Comparison of ENCODE assay signal across 9 mouse cellular contexts in the genomic region with DNA sequence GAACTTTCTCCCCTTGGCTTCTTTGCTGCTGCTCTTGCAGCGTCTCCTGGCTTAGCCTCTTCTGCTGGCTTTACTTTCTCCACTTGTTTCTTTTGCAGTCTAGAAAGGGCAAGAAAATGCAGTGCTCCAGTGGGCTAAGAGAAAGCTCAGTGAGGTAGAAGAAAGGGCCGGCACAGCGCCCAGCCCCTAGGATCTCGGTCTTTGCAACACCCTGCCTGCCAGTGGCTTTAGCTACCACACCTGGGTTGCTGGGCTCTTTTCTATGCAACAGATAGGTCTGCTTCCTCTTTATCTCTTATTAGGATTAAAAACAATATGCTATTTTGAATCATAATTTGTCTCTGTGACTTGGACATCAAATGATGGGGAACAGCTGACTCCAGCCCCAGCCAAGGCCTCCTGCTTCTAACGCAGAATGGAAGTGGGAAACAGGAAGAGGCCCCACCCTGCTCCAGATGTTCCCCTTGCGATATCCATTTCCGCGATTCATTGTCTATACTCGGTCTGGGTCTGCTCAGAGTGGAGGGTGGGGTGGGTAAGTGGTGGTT.
A peak's percentile ranks its signal among the peaks of the same experiment; 100 is the strongest.
DNase-seq lines count a peak whose midpoint lies in the region; ATAC-seq and TF ChIP-seq lines count a peak whose summit lies in the region.
"Had no signal": no experiment of that assay in that cellular context is flagged by ENCODE, and none has a peak within 500 bp of the region (broad histone marks: within the 10 kb centered on the region; RNA-seq: fewer than 3 reads in every experiment).

No protein-coding gene starts in this region.

- no peaks in the 10 kb centered on the region for H3K36me3 ChIP-seq in neural tube, embryonic 14.5 days (ENCODE audit: control insufficient read depth, insufficient read depth, low read length)
- H3K36me3 ChIP-seq in heart, adult 2 months (ENCODE audit: control insufficient read depth, insufficient read depth, low read length): no peaks in the 10 kb centered on the region
- no peaks in the 10 kb centered on the region for H3K36me3 ChIP-seq in stomach, embryonic 15.5 days

- H3K4me1 ChIP-seq in neural tube, embryonic 14.5 days (ENCODE audit: control insufficient read depth, insufficient read depth, low read length): no peaks in the 10 kb centered on the region
- peaks cover 8% of the 10 kb centered on the region for H3K4me1 ChIP-seq in heart, adult 2 months (ENCODE audit: control insufficient read depth, insufficient read depth, low read length)
- H3K4me1 ChIP-seq in stomach, embryonic 15.5 days: no peaks in the 10 kb centered on the region

- peak; percentile 75; the same call in 1 of the 2 replicates for TF ChIP-seq EP300 in heart, adult 2 months (IDR thresholded peaks at IDR 0.05; ENCODE audit: insufficient read depth, low read depth, low read length)

- H3K9ac ChIP-seq in neural tube, embryonic 14.5 days (replicated peaks; ENCODE audit: low read depth, low read length): no peak overlapping the region
- H3K9ac ChIP-seq in heart, adult 2 months (ENCODE audit: low read depth, low read length): no peak overlapping the region
- H3K9ac ChIP-seq in stomach, embryonic 15.5 days: no peak overlapping the region

- H3K27me3 ChIP-seq in neural tube, embryonic 14.5 days (ENCODE audit: control insufficient read depth, insufficient read depth, low read length): no peaks in the 10 kb centered on the region
- no peaks in the 10 kb centered on the region for H3K27me3 ChIP-seq in heart, adult 2 months (ENCODE audit: control insufficient read depth, insufficient read depth, low read length)
- no peaks in the 10 kb centered on the region for H3K27me3 ChIP-seq in stomach, embryonic 15.5 days (replicated peaks)

- DNase-seq in neural tube, embryonic 10.5 days (ENCODE audit: extremely low spot score, low spot score): no peak
- DNase-seq in heart, adult 2 months: peak; percentile 64 to 79
- peak; percentile 49 to 66 for DNase-seq in kidney, postnatal 4 days
- DNase-seq in retina, postnatal 1 day: no peak
- no peak for DNase-seq in right cerebral cortex, postnatal 4 days
- DNase-seq in T-cell, adult 2 months (ENCODE audit: low spot score): no peak
- DNase-seq: spleen, adult 18-20 months had no signal

- intact Hi-C loops in heart, adult 2 months (cut with DNase I): loop anchor here (5.0 kb wide), 1 partner anchor 123 kb away; a partner anchor contains a TSS

- 63% methylated on average over 9 of the region's 9 CpGs for WGBS in neural tube, embryonic 14.5 days
- 30% methylated on average over 9 of the region's 9 CpGs for WGBS in heart, adult 2 months
- WGBS in stomach, embryonic 15.5 days: 47% methylated on average over 9 of the region's 9 CpGs

- H3K79me2 ChIP-seq in heart, adult 2 months (replicated peaks; ENCODE audit: control insufficient read depth, insufficient read depth, low read length): peaks cover 2% of the 10 kb centered on the region; the same call in 1 of the 2 replicates

- 0 out of 2 replicates have a peak, but pooled peaks have one; percentile 39 for TF ChIP-seq POLR2A in heart, adult 2 months (IDR thresholded peaks at IDR 0.05; ENCODE audit: insufficient read depth, low read depth, low read length)

- H3K27ac ChIP-seq in neural tube, embryonic 14.5 days (ENCODE audit: low read depth, low read length): no peak overlapping the region
- peak overlapping the region; percentile 57 for H3K27ac ChIP-seq in heart, adult 2 months
- H3K27ac ChIP-seq in stomach, embryonic 15.5 days: peak overlapping the region; percentile 33; the same call in 1 of the 2 replicates

- peak; percentile 9; the same call in 1 of the 2 replicates for ATAC-seq in neural tube, embryonic 14.5 days (ENCODE audit: low read depth)
- no peak; the same call in 1 of the 2 replicates for ATAC-seq in stomach, embryonic 15.5 days (ENCODE audit: insufficient read depth, low FRiP score, low read depth)

- H3K4me2 ChIP-seq in neural tube, embryonic 14.5 days (ENCODE audit: low read depth, low read length): no peak overlapping the region
- H3K4me2 ChIP-seq in stomach, embryonic 15.5 days: no peak overlapping the region

- TF ChIP-seq CTCF in heart, adult 2 months (IDR thresholded peaks at IDR 0.05): no peak

- no peak overlapping the region for H3K4me3 ChIP-seq in neural tube, embryonic 14.5 days (ENCODE audit: low read depth, low read length)
- H3K4me3 ChIP-seq in heart, adult 2 months: no peak overlapping the region
- H3K4me3 ChIP-seq in stomach, embryonic 15.5 days (replicated peaks): no peak overlapping the region

- peaks cover 4% of the 10 kb centered on the region; the same call in 1 of the 2 replicates for H3K9me3 ChIP-seq in neural tube, embryonic 14.5 days (ENCODE audit: control insufficient read depth, low read length)
- H3K9me3 ChIP-seq in stomach, embryonic 15.5 days: no peaks in the 10 kb centered on the region

Comparison
In these comparisons a context has a peak if more than half of its experiments do, and no peak if none do; other contexts are left out.
1. DNase-seq: peak in heart, adult 2 months (2 of 2) and kidney, postnatal 4 days (2 of 2); none in neural tube, embryonic 10.5 days (single experiment), retina, postnatal 1 day (single experiment), right cerebral cortex, postnatal 4 days (single experiment) and T-cell, adult 2 months (single experiment).